ENCODE assay signal across 20 mouse cellular contexts in genomic region chr17:5711861-5712260, GRCm38 (mm10).
A peak's percentile ranks its signal among the peaks of the same experiment; 100 is the strongest.
DNase-seq lines count a peak whose midpoint lies in the region; TF ChIP-seq lines count a peak whose summit lies in the region.
"Had no signal": no experiment of that assay in that cellular context is flagged by ENCODE, and none has a peak within 500 bp of the region (broad histone marks: within the 10 kb centered on the region; RNA-seq: fewer than 3 reads in every experiment).

No protein-coding gene starts in this region.

- no peak overlapping the region for H3K4me3 ChIP-seq in layer of hippocampus, adult 2 months
- H3K4me3 ChIP-seq in bone marrow macrophage, adult 2 months (ENCODE audit: insufficient read depth, low read length), result no peak overlapping the region
- no peak overlapping the region for H3K4me3 ChIP-seq in cortical plate, adult 2 months (ENCODE audit: insufficient read depth, low read length)
- H3K4me3 ChIP-seq: embryonic facial prominence, embryonic 15.5 days; erythroblast, embryonic 14.5 days; forebrain, embryonic 10.5 days; heart, adult 2 months; heart, embryonic 15.5 days; hindbrain, embryonic 10.5 days had no signal

- no peak for TF ChIP-seq POLR2A in bone marrow macrophage, adult 2 months (IDR thresholded peaks at IDR 0.05; ENCODE audit: borderline replicate concordance, low read depth, low read length)
- TF ChIP-seq POLR2A in cortical plate, adult 2 months (IDR thresholded peaks at IDR 0.05; ENCODE audit: extremely low read depth, insufficient read depth, low read length), result no peak

- no peak for TF ChIP-seq CTCF in layer of hippocampus, adult 2 months (conservative IDR thresholded peaks at IDR 0.05)
- no peak for TF ChIP-seq CTCF in bone marrow macrophage, adult 2 months (IDR thresholded peaks at IDR 0.05; ENCODE audit: low read depth, low read length)
- TF ChIP-seq CTCF in cortical plate, adult 2 months (IDR thresholded peaks at IDR 0.05; ENCODE audit: extremely low read depth, insufficient read depth, low read length), result no peak

- peaks cover 32% of the 10 kb centered on the region for H3K4me1 ChIP-seq in bone marrow macrophage, adult 2 months (ENCODE audit: control insufficient read depth, insufficient read depth, low read length)
- H3K4me1 ChIP-seq in cortical plate, adult 2 months (ENCODE audit: control insufficient read depth, insufficient read depth, low read length), result 0 out of 2 replicates have a peak, but pooled peaks cover 2% of the 10 kb centered on the region

- peak in 1 of 2 experiments; percentile 29 for DNase-seq in layer of hippocampus, adult 2 months (ENCODE audit: low spot score in 2 of 2)
- no peak for DNase-seq in layer of hippocampus, postnatal 25 days (ENCODE audit: extremely low spot score in 1 of 2, low spot score in 1 of 2)
- DNase-seq in right cerebral cortex, adult 18-20 months, result peak; percentile 23
- DNase-seq in right cerebral cortex, postnatal 25 days, result no peak
- no peak for DNase-seq in embryo, embryonic 11 days
- no peak for DNase-seq in gastrocnemius, adult 18-20 months (ENCODE audit: low spot score)
- DNase-seq: adrenal gland, adult 8-10 months; adrenal gland, postnatal 36 days; cerebellum, adult 11-12 months; cerebellum, postnatal 10 days; gastrocnemius, postnatal 14 days; heart, adult 2 months had no signal

- peak overlapping the region; percentile 69 for H3K27ac ChIP-seq in layer of hippocampus, adult 2 months
- peak overlapping the region; percentile 41 for H3K27ac ChIP-seq in bone marrow macrophage, adult 2 months (ENCODE audit: insufficient read depth, low read depth, low read length)
- H3K27ac ChIP-seq in cortical plate, adult 2 months (ENCODE audit: insufficient read depth, low read length), result peak overlapping the region; percentile 71; the same call in 1 of the 2 replicates
- H3K27ac ChIP-seq: embryonic facial prominence, embryonic 15.5 days; forebrain, embryonic 10.5 days; heart, adult 2 months; heart, embryonic 15.5 days; hindbrain, embryonic 10.5 days; hindbrain, embryonic 14.5 days had no signal
